Mouse (Mus musculus) hindbrain, embryonic 14.5 days (tissue): ENCODE results near the gene Serbp1. TPM values are rescaled to one million over a fixed set of nuclear protein-coding genes. Genes with fewer than 3 reads are reported as not detected.
"Not testable (repeated sequence)": the region's sequence is repeated elsewhere in the genome, so short reads cannot be mapped to it uniquely, and the experiment has no call there.

Experiments
- ATAC-seq: fragments of 200-750 bp; cut with Nextera tagmentation; 2 replicates; pipeline ENCODE4 v1.8.0; 2017; ENCODE audit warnings: moderate number of reproducible peaks, mild to moderate bottlenecking, moderate TSS enrichment, moderate library complexity; ENCODE audit not compliant: low FRiP score
- DNase-seq: peaks from one replicate; pipeline ENCODE4 v3.0.0-alpha.2; 2015; ENCODE audit warnings: low spot score
- H3K27ac ChIP-seq: fragments of 300-500 bp; sonication (generic); 2 replicates; pipeline ENCODE4 v1.5.1; 2014; ENCODE audit warnings: mild to moderate bottlenecking, moderate library complexity
- H3K27me3 ChIP-seq: fragments of 300-500 bp; sonication (generic); 2 replicates; pipeline ENCODE4 v1.6.1; 2014; ENCODE audit warnings: mild to moderate bottlenecking, low read length, mixed read lengths; ENCODE audit not compliant: control insufficient read depth, insufficient read depth
- H3K36me3 ChIP-seq: fragments of 300-500 bp; sonication (generic); replicated peaks from 2 replicates; pipeline ENCODE4 v1.6.1; 2014; ENCODE audit not compliant: control insufficient read depth, insufficient read depth
- H3K4me1 ChIP-seq: fragments of 300-500 bp; sonication (generic); replicated peaks from 2 replicates; pipeline ENCODE4 v1.6.1; 2014; ENCODE audit warnings: antibody characterized with exemption, low read length, mixed read lengths; ENCODE audit not compliant: control insufficient read depth, insufficient read depth
- H3K4me2 ChIP-seq: fragments of 300-500 bp; sonication (generic); replicated peaks from 2 replicates; pipeline ENCODE4 v1.6.1; 2014; ENCODE audit warnings: mild to moderate bottlenecking, moderate library complexity
- H3K4me3 ChIP-seq: fragments of 300-500 bp; sonication (generic); replicated peaks from 2 replicates; pipeline ENCODE4 v1.5.1; 2014; ENCODE audit warnings: mild to moderate bottlenecking, low read length
- H3K9ac ChIP-seq: fragments of 300-500 bp; sonication (generic); 2 replicates; pipeline ENCODE4 v1.6.1; 2014
- H3K9me3 ChIP-seq: fragments of 300-500 bp; sonication (generic); 2 replicates; pipeline ENCODE4 v1.6.1; 2016; ENCODE audit warnings: low read length; ENCODE audit not compliant: control insufficient read depth
- WGBS: fragments of 180-500 bp; shearing (Covaris S2); extraction: QIAGEN DNeasy Blood & Tissue Kit; methylation state at CpG from one replicate; pipeline ENCODE4 v1.1.7; 2014; 5-methylcytosine and 5-hydroxymethylcytosine counted together
- polyA plus RNA-seq: library from polyadenylated mRNA; unstranded; fragments of >200 nt; fragmentation: Nextera tagmentation; extraction: Ambion mirVana; gene quantifications from 2 replicates; pipeline ENCODE4 v1.2.1, GENCODE M21; 2014

The Serbp1 gene
- polyA plus RNA-seq, 1 experiment from 2014 or later = 343 TPM

GRCm38 (mm10) chr6:67213429-67214098 is 24.4 kb upstream of the Serbp1 start:
- 91% methylated on average over 4 of the region's 4 CpGs for WGBS

GRCm38 (mm10) chr6:67217402-67217801 is 20.6 kb upstream of the Serbp1 start:
- H3K4me1 ChIP-seq = no peaks in the 10 kb centered on the region
- H3K27ac ChIP-seq = no peak overlapping the region
- no peaks in the 10 kb centered on the region for H3K36me3 ChIP-seq
- H3K4me2 ChIP-seq = no peak overlapping the region
- H3K9ac ChIP-seq = no peak overlapping the region
- no peak for DNase-seq
- no peaks in the 10 kb centered on the region for H3K27me3 ChIP-seq
- ATAC-seq = no peak
- no peaks in the 10 kb centered on the region for H3K9me3 ChIP-seq
- 88% methylated on average over 4 of the region's 4 CpGs for WGBS
- H3K4me3 ChIP-seq = no peak overlapping the region

More at GRCm38 (mm10) chr6:67213429-67214098, 24.4 kb upstream of the Serbp1 start:
- no peak overlapping the region for H3K9ac ChIP-seq
- H3K9me3 ChIP-seq = no peaks in the 10 kb centered on the region
- no peaks in the 10 kb centered on the region for H3K36me3 ChIP-seq
- no peaks in the 10 kb centered on the region for H3K27me3 ChIP-seq
- H3K4me3 ChIP-seq = no peak overlapping the region
- no peaks in the 10 kb centered on the region for H3K4me1 ChIP-seq
- ATAC-seq (no peak), DNase-seq (no peak)
- no peak overlapping the region for H3K27ac ChIP-seq
- no peak overlapping the region for H3K4me2 ChIP-seq

- WGBS = 77% methylated on average over 1 of the region's 1 CpGs
- H3K4me2 ChIP-seq = no peak overlapping the region
- 0 out of 2 replicates have a peak, but pooled peaks cover under 1% of the 10 kb centered on the region for H3K9me3 ChIP-seq
- H3K9ac ChIP-seq = no peak overlapping the region
- H3K4me1 ChIP-seq = no peaks in the 10 kb centered on the region
- no peak overlapping the region for H3K4me3 ChIP-seq
- H3K36me3 ChIP-seq = no peaks in the 10 kb centered on the region
- H3K27me3 ChIP-seq = no peaks in the 10 kb centered on the region
- DNase-seq (no peak), ATAC-seq (no peak)
- H3K27ac ChIP-seq = no peak overlapping the region
These were observed 20.1 kb upstream of the Serbp1 start for GRCm38 (mm10) chr6:67217846-67218245.

- Histone ChIP-seq H3K4me3 (no peak overlapping the region), H3K4me1 (no peaks in the 10 kb centered on the region), H3K27ac (no peak overlapping the region), H3K36me3 (no peaks in the 10 kb centered on the region), H3K9ac (no peak overlapping the region), H3K4me2 (no peak overlapping the region), H3K9me3 (0 out of 2 replicates have a peak, but pooled peaks cover 6% of the 10 kb centered on the region), H3K27me3 (no peaks in the 10 kb centered on the region)
- no peak for DNase-seq
- no peak for ATAC-seq
These were observed 19.4 kb upstream of the Serbp1 start for GRCm38 (mm10) chr6:67218566-67218965.

GRCm38 (mm10) chr6:67219931-67220330 is 18.0 kb upstream of the Serbp1 start:
- H3K36me3 ChIP-seq, H3K27ac ChIP-seq, H3K4me1 ChIP-seq, ATAC-seq, H3K9ac ChIP-seq, H3K4me2 ChIP-seq, H3K9me3 ChIP-seq, H3K27me3 ChIP-seq, H3K4me3 ChIP-seq, DNase-seq: not testable (repeated sequence)
- WGBS = 91% methylated on average over 14 of the region's 14 CpGs

- no peak overlapping the region for H3K27ac ChIP-seq
- no peaks in the 10 kb centered on the region for H3K4me1 ChIP-seq
- ATAC-seq (no peak), DNase-seq (no peak)
- 0 out of 2 replicates have a peak, but pooled peaks cover 6% of the 10 kb centered on the region for H3K9me3 ChIP-seq
- no peak overlapping the region for H3K4me3 ChIP-seq
- no peak overlapping the region for H3K9ac ChIP-seq
- no peaks in the 10 kb centered on the region for H3K36me3 ChIP-seq
- no peaks in the 10 kb centered on the region for H3K27me3 ChIP-seq
- H3K4me2 ChIP-seq = no peak overlapping the region
These were observed 17.2 kb upstream of the Serbp1 start for GRCm38 (mm10) chr6:67220731-67221130.

GRCm38 (mm10) chr6:67223082-67223481 is 14.9 kb upstream of the Serbp1 start:
- Histone ChIP-seq H3K4me3 (no peak overlapping the region), H3K27me3 (no peaks in the 10 kb centered on the region), H3K4me1 (peaks cover under 1% of the 10 kb centered on the region; the same call in 1 of the 2 replicates), H3K9me3 (0 out of 2 replicates have a peak, but pooled peaks cover 6% of the 10 kb centered on the region), H3K27ac (no peak overlapping the region), H3K36me3 (no peaks in the 10 kb centered on the region), H3K9ac (no peak overlapping the region), H3K4me2 (no peak overlapping the region)
- WGBS = 87% methylated on average over 1 of the region's 1 CpGs
- DNase-seq = no peak
- no peak for ATAC-seq

- ATAC-seq = no peak
- Histone ChIP-seq H3K4me1 (peaks cover 5% of the 10 kb centered on the region; the same call in 1 of the 2 replicates), H3K27me3 (no peaks in the 10 kb centered on the region), H3K4me3 (no peak overlapping the region), H3K4me2 (no peak overlapping the region), H3K9me3 (0 out of 2 replicates have a peak, but pooled peaks cover 6% of the 10 kb centered on the region), H3K36me3 (no peaks in the 10 kb centered on the region), H3K9ac (no peak overlapping the region), H3K27ac (no peak overlapping the region)
- WGBS = 92% methylated on average over 1 of the region's 1 CpGs
- DNase-seq = no peak
These were observed 14.5 kb upstream of the Serbp1 start for GRCm38 (mm10) chr6:67223499-67223898.

- no peak for DNase-seq
- Histone ChIP-seq H3K4me1 (peaks cover 7% of the 10 kb centered on the region; the same call in 1 of the 2 replicates), H3K9ac (no peak overlapping the region), H3K27me3 (no peaks in the 10 kb centered on the region), H3K9me3 (0 out of 2 replicates have a peak, but pooled peaks cover 6% of the 10 kb centered on the region), H3K27ac (no peak overlapping the region), H3K4me2 (no peak overlapping the region), H3K36me3 (no peaks in the 10 kb centered on the region), H3K4me3 (no peak overlapping the region)
- no peak for ATAC-seq
- 83% methylated on average over 4 of the region's 4 CpGs for WGBS
These were observed 11.7 kb upstream of the Serbp1 start for GRCm38 (mm10) chr6:67226286-67226685.
